Mouse (Mus musculus): Measurements from ENCODE around the gene Htr6. TPM values are rescaled to one million over a fixed set of nuclear protein-coding genes. Genes with fewer than 3 reads are reported as not detected.
A peak's percentile ranks its signal among the peaks of the same experiment; 100 is the strongest.

Gene Htr6
- polyA plus RNA-seq, 1 experiment from 2014 or later = 0.11 TPM

DNA sequence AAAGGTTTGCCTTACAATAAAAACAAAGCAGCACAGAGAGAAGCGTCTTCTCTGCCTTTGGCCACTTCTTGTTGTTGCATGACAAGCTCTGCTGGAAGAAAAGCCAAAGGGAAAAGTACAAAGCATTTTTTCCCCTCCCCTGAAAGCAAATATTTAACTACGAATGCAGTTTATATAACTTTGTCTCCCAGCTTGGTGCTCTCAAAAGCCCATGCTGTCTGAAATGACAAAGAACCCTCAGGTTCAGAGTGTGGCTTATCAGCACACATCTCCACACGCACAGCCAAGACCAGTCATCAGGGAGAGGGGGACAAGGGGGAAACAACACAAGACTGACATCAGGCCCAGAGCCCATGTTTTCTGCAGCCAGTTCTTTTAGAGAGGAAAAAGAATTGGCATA is 36.1 kb upstream of the Htr6 start:
- no peak overlapping the region for H3K27ac ChIP-seq (replicated peaks; ENCODE audit: low read depth, low read length)
- no peaks in the 10 kb centered on the region for H3K27me3 ChIP-seq (ENCODE audit: control insufficient read depth, insufficient read depth, low read length)
- H3K36me3 ChIP-seq (ENCODE audit: control insufficient read depth, insufficient read depth, low read length) = no peaks in the 10 kb centered on the region
- H3K4me1 ChIP-seq (ENCODE audit: control insufficient read depth, insufficient read depth, low read length) = no peaks in the 10 kb centered on the region
- WGBS = 65% methylated on average over 3 of the region's 3 CpGs
- no peak overlapping the region for H3K9ac ChIP-seq (ENCODE audit: low read length)
- DNase-seq (ENCODE audit: low spot score) = no peak
- H3K9me3 ChIP-seq (ENCODE audit: control insufficient read depth, low read length) = no peaks in the 10 kb centered on the region
- no peak overlapping the region for H3K4me3 ChIP-seq (ENCODE audit: low read depth, low read length)
- H3K4me2 ChIP-seq (ENCODE audit: low read depth, severe bottlenecking) = no peak overlapping the region
- no peak for ATAC-seq (ENCODE audit: insufficient number of reproducible peaks, low FRiP score, low TSS enrichment, low read depth)

GRCm38 (mm10) chr4:139110858-139111257 is 35.5 kb upstream of the Htr6 start:
- H3K4me3 ChIP-seq (ENCODE audit: low read depth, low read length) = no peak overlapping the region
- no peak overlapping the region; the same call in 1 of the 2 replicates for H3K27ac ChIP-seq (replicated peaks; ENCODE audit: low read depth, low read length)
- H3K36me3 ChIP-seq (ENCODE audit: control insufficient read depth, insufficient read depth, low read length) = no peaks in the 10 kb centered on the region
- no peaks in the 10 kb centered on the region for H3K4me1 ChIP-seq (ENCODE audit: control insufficient read depth, insufficient read depth, low read length)
- H3K4me2 ChIP-seq (ENCODE audit: low read depth, severe bottlenecking) = no peak overlapping the region
- no peaks in the 10 kb centered on the region for H3K9me3 ChIP-seq (ENCODE audit: control insufficient read depth, low read length)
- ATAC-seq (ENCODE audit: insufficient number of reproducible peaks, low FRiP score, low TSS enrichment, low read depth) (no peak), DNase-seq (ENCODE audit: low spot score) (no peak)
- 63% methylated on average over 3 of the region's 3 CpGs for WGBS
- H3K9ac ChIP-seq (ENCODE audit: low read length) = no peak overlapping the region
- no peaks in the 10 kb centered on the region for H3K27me3 ChIP-seq (ENCODE audit: control insufficient read depth, insufficient read depth, low read length)

- Histone ChIP-seq H3K4me3 (ENCODE audit: low read depth, low read length) (no peak overlapping the region), H3K9me3 (ENCODE audit: control insufficient read depth, low read length) (no peaks in the 10 kb centered on the region), H3K4me2 (ENCODE audit: low read depth, severe bottlenecking) (no peak overlapping the region), H3K4me1 (ENCODE audit: control insufficient read depth, insufficient read depth, low read length) (no peaks in the 10 kb centered on the region), H3K9ac (ENCODE audit: low read length) (no peak overlapping the region), H3K27me3 (ENCODE audit: control insufficient read depth, insufficient read depth, low read length) (no peaks in the 10 kb centered on the region), H3K36me3 (ENCODE audit: control insufficient read depth, insufficient read depth, low read length) (peaks cover 11% of the 10 kb centered on the region), H3K27ac (replicated peaks; ENCODE audit: low read depth, low read length) (no peak overlapping the region)
- WGBS = 98% methylated on average over 1 of the region's 1 CpGs
- no peak for DNase-seq (ENCODE audit: low spot score)
- ATAC-seq (ENCODE audit: insufficient number of reproducible peaks, low FRiP score, low TSS enrichment, low read depth) = no peak
These were observed 30.1 kb upstream of the Htr6 start for GRCm38 (mm10) chr4:139105453-139105852.

- no peak for ATAC-seq (ENCODE audit: insufficient number of reproducible peaks, low FRiP score, low TSS enrichment, low read depth)
- Histone ChIP-seq H3K9ac (ENCODE audit: low read length) (no peak overlapping the region), H3K4me2 (ENCODE audit: low read depth, severe bottlenecking) (no peak overlapping the region), H3K36me3 (ENCODE audit: control insufficient read depth, insufficient read depth, low read length) (peaks cover 11% of the 10 kb centered on the region), H3K9me3 (ENCODE audit: control insufficient read depth, low read length) (no peaks in the 10 kb centered on the region), H3K4me1 (ENCODE audit: control insufficient read depth, insufficient read depth, low read length) (no peaks in the 10 kb centered on the region), H3K27me3 (ENCODE audit: control insufficient read depth, insufficient read depth, low read length) (no peaks in the 10 kb centered on the region), H3K27ac (replicated peaks; ENCODE audit: low read depth, low read length) (no peak overlapping the region), H3K4me3 (ENCODE audit: low read depth, low read length) (no peak overlapping the region)
- WGBS = 75% methylated on average over 6 of the region's 6 CpGs
- DNase-seq (ENCODE audit: low spot score) = no peak
These were observed 26.2 kb upstream of the Htr6 start for GRCm38 (mm10) chr4:139101546-139101945.

GRCm38 (mm10) chr4:139100326-139100725 is 25.0 kb upstream of the Htr6 start:
- WGBS = 96% methylated on average over 8 of the region's 8 CpGs
- Histone ChIP-seq H3K27me3 (ENCODE audit: control insufficient read depth, insufficient read depth, low read length) (no peaks in the 10 kb centered on the region), H3K4me1 (ENCODE audit: control insufficient read depth, insufficient read depth, low read length) (no peaks in the 10 kb centered on the region), H3K9ac (ENCODE audit: low read length) (no peak overlapping the region), H3K27ac (replicated peaks; ENCODE audit: low read depth, low read length) (no peak overlapping the region), H3K9me3 (ENCODE audit: control insufficient read depth, low read length) (no peaks in the 10 kb centered on the region), H3K36me3 (ENCODE audit: control insufficient read depth, insufficient read depth, low read length) (peaks cover 11% of the 10 kb centered on the region), H3K4me2 (ENCODE audit: low read depth, severe bottlenecking) (no peak overlapping the region), H3K4me3 (ENCODE audit: low read depth, low read length) (no peak overlapping the region)
- DNase-seq (ENCODE audit: low spot score) = no peak
- ATAC-seq (ENCODE audit: insufficient number of reproducible peaks, low FRiP score, low TSS enrichment, low read depth) = no peak

DNA sequence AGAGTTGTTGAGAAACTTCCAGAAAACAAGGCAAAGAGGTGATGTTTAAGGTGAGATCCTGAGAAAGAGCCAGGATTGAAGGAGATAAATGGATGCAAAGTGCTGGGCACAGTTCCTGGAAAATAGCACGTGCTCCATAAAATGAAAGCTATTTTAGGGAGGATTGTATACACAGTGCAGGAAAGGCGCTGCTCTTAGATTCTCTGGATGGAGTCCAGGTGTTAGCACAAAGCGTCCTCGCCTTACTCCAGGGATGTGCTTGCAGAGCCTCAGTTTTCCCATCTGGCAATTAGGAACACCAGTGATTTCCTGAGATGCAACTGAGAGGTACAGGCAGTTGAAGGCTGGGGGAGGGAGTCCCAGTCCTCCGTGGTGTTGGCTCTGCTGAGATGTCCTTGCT is 20.8 kb upstream of the Htr6 start:
- H3K4me1 ChIP-seq (ENCODE audit: control insufficient read depth, insufficient read depth, low read length) = peaks cover 12% of the 10 kb centered on the region
- ATAC-seq (ENCODE audit: insufficient number of reproducible peaks, low FRiP score, low TSS enrichment, low read depth) = no peak
- H3K4me2 ChIP-seq (ENCODE audit: low read depth, severe bottlenecking) = no peak overlapping the region

DNA sequence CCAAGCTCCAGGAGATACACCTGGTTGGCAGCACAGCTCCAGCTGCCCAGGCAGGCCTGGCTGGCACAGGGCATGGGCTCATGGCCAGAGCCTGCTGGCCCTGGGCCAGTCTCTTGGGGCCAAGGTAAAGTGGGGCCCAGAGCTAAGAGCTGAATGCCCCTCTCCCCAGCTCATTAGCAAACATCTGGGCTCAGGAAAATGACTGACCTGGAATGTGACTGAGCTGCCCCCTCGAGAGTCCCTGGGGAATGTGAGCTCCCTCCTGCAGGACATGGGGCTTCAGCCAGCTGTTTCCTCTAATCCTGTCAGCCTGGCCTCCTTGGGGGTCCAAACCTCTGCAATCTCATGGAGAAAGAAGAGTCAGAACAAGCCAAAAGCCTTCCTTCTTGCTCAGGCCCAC is 20.0 kb upstream of the Htr6 start:
- no peak for ATAC-seq (ENCODE audit: insufficient number of reproducible peaks, low FRiP score, low TSS enrichment, low read depth)
- no peak for DNase-seq (ENCODE audit: low spot score)
- H3K4me2 ChIP-seq (ENCODE audit: low read depth, severe bottlenecking) = no peak overlapping the region
- H3K27me3 ChIP-seq (ENCODE audit: control insufficient read depth, insufficient read depth, low read length) = peaks cover 20% of the 10 kb centered on the region
- H3K4me3 ChIP-seq (ENCODE audit: low read depth, low read length) = no peak overlapping the region
- no peaks in the 10 kb centered on the region for H3K36me3 ChIP-seq (ENCODE audit: control insufficient read depth, insufficient read depth, low read length)
- no peak overlapping the region for H3K27ac ChIP-seq (replicated peaks; ENCODE audit: low read depth, low read length)
- 24% methylated on average over 1 of the region's 1 CpGs for WGBS
- H3K4me1 ChIP-seq (ENCODE audit: control insufficient read depth, insufficient read depth, low read length) = peaks cover 19% of the 10 kb centered on the region
- H3K9me3 ChIP-seq (ENCODE audit: control insufficient read depth, low read length) = no peaks in the 10 kb centered on the region; the same call in 1 of the 2 replicates
- H3K9ac ChIP-seq (ENCODE audit: low read length) = no peak overlapping the region

More for the DNA sequence above, 20.8 kb upstream of the Htr6 start:
- no peak for DNase-seq (ENCODE audit: low spot score)
- Histone ChIP-seq H3K36me3 (ENCODE audit: control insufficient read depth, insufficient read depth, low read length) (no peaks in the 10 kb centered on the region), H3K27ac (replicated peaks; ENCODE audit: low read depth, low read length) (no peak overlapping the region), H3K9me3 (ENCODE audit: control insufficient read depth, low read length) (no peaks in the 10 kb centered on the region; the same call in 1 of the 2 replicates), H3K4me3 (ENCODE audit: low read depth, low read length) (no peak overlapping the region), H3K9ac (ENCODE audit: low read length) (no peak overlapping the region), H3K27me3 (ENCODE audit: control insufficient read depth, insufficient read depth, low read length) (peaks cover 20% of the 10 kb centered on the region)
- 76% methylated on average over 5 of the region's 5 CpGs for WGBS

DNA sequence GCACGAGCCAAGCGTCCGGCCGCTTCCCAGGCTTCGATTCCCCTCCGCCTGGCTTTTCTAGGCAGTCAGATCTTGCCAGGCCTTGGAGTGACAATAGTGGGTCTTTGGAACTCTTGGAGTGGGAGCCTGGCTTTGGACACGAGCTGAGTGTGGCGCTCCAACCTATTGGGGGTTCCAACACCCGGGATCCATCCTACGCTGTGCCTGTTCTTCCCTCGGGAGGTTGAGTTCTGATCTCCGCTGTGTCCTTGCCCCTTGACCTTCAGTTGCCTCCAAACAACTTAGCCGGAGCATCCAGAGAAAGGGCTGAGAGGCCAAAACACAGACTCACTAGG is 17.8 kb upstream of the Htr6 start:
- H3K4me3 ChIP-seq (ENCODE audit: low read depth, low read length) = peak overlapping the region; percentile 65
- H3K9me3 ChIP-seq (ENCODE audit: control insufficient read depth, low read length) = no peaks in the 10 kb centered on the region; the same call in 1 of the 2 replicates
- H3K4me2 ChIP-seq (ENCODE audit: low read depth, severe bottlenecking) = peak overlapping the region; percentile 93
- no peak overlapping the region for H3K27ac ChIP-seq (replicated peaks; ENCODE audit: low read depth, low read length)
- ATAC-seq (ENCODE audit: insufficient number of reproducible peaks, low FRiP score, low TSS enrichment, low read depth) (no peak), DNase-seq (ENCODE audit: low spot score) (no peak)
- 23% methylated on average over 13 of the region's 13 CpGs for WGBS
- no peaks in the 10 kb centered on the region for H3K36me3 ChIP-seq (ENCODE audit: control insufficient read depth, insufficient read depth, low read length)
- peaks cover 19% of the 10 kb centered on the region for H3K4me1 ChIP-seq (ENCODE audit: control insufficient read depth, insufficient read depth, low read length)
- peaks cover 20% of the 10 kb centered on the region for H3K27me3 ChIP-seq (ENCODE audit: control insufficient read depth, insufficient read depth, low read length)
- peak overlapping the region; percentile 80; the same call in 1 of the 2 replicates for H3K9ac ChIP-seq (ENCODE audit: low read length)
